Mouse (Mus musculus): ENCODE measurements around the gene Zfp945. TPM values are rescaled to one million over a fixed set of nuclear protein-coding genes. Genes with fewer than 3 reads are reported as not detected.
A peak's percentile ranks its signal among the peaks of the same experiment; 100 is the strongest.

The Zfp945 gene
- polyA plus RNA-seq, 1 experiment = 0.88 TPM

GRCm38 (mm10) chr17:22866421-22866844 is 501 bp downstream of the Zfp945 start:
- Histone ChIP-seq H3K4me3 (ENCODE audit: insufficient read depth, poor library complexity, severe bottlenecking) (peak overlapping the region; percentile 63), H3ac (ENCODE audit: control insufficient read depth, insufficient read length, low read depth) (peak overlapping the region; percentile 65), H3K79me3 (ENCODE audit: low read depth) (peaks cover 3% of the 10 kb centered on the region), H3K27me3 (ENCODE audit: control insufficient read depth, insufficient read depth, insufficient read length) (no peaks in the 10 kb centered on the region), H3K79me2 (ENCODE audit: control insufficient read depth, insufficient read depth) (peaks cover 8% of the 10 kb centered on the region), H3K36me3 (ENCODE audit: control insufficient read depth, insufficient read depth) (peaks cover 9% of the 10 kb centered on the region)
- TF ChIP-seq MYOG (IDR thresholded peaks at IDR 0.05; ENCODE audit: control insufficient read depth, extremely low read depth, insufficient read length) (no peak), CTCF (IDR thresholded peaks at IDR 0.05; ENCODE audit: control insufficient read depth, insufficient read depth, insufficient read length) (no peak), MYOD1 (IDR thresholded peaks at IDR 0.05; ENCODE audit: control insufficient read depth, insufficient read length, low read depth) (no peak), FOSL1 (IDR thresholded peaks at IDR 0.05; ENCODE audit: insufficient read depth, low read length, poor library complexity, severe bottlenecking) (no peak), USF1 (IDR thresholded peaks at IDR 0.05; ENCODE audit: low read depth) (no peak)

GRCm38 (mm10) chr17:22821166-22821565 is 45.8 kb downstream of the Zfp945 start:
- no peaks in the 10 kb centered on the region for H3K36me3 ChIP-seq (ENCODE audit: control insufficient read depth, insufficient read depth)
- TF ChIP-seq MYOG (IDR thresholded peaks at IDR 0.05; ENCODE audit: control insufficient read depth, extremely low read depth, insufficient read length) (no peak), CEBPB (IDR thresholded peaks at IDR 0.05; ENCODE audit: low read depth) (no peak), MYOD1 (IDR thresholded peaks at IDR 0.05; ENCODE audit: control insufficient read depth, insufficient read length, low read depth) (no peak), MAX (IDR thresholded peaks at IDR 0.05) (no peak), USF1 (IDR thresholded peaks at IDR 0.05; ENCODE audit: low read depth) (no peak), CTCF (IDR thresholded peaks at IDR 0.05; ENCODE audit: control insufficient read depth, insufficient read depth, insufficient read length) (no peak), FOSL1 (IDR thresholded peaks at IDR 0.05; ENCODE audit: insufficient read depth, low read length, poor library complexity, severe bottlenecking) (no peak)
- H3ac ChIP-seq (ENCODE audit: control insufficient read depth, insufficient read length, low read depth) = no peak overlapping the region
- no peaks in the 10 kb centered on the region for H3K27me3 ChIP-seq (ENCODE audit: control insufficient read depth, insufficient read depth, insufficient read length)
- no peak overlapping the region for H3K4me3 ChIP-seq (ENCODE audit: insufficient read depth, poor library complexity, severe bottlenecking)
- no peaks in the 10 kb centered on the region for H3K79me3 ChIP-seq (ENCODE audit: low read depth)
- H3K79me2 ChIP-seq (ENCODE audit: control insufficient read depth, insufficient read depth) = no peaks in the 10 kb centered on the region

GRCm38 (mm10) chr17:22818199-22818595 is 48.7 kb downstream of the Zfp945 start:
- Histone ChIP-seq H3ac (ENCODE audit: control insufficient read depth, insufficient read length, low read depth) (no peak overlapping the region), H3K27me3 (ENCODE audit: control insufficient read depth, insufficient read depth, insufficient read length) (no peaks in the 10 kb centered on the region)

GRCm38 (mm10) chr17:22817471-22818198 is 49.3 kb downstream of the Zfp945 start:
- Histone ChIP-seq H3K27me3 (ENCODE audit: control insufficient read depth, insufficient read depth, insufficient read length) (no peaks in the 10 kb centered on the region), H3K4me3 (ENCODE audit: insufficient read depth, poor library complexity, severe bottlenecking) (peak overlapping the region; percentile 32), H3K36me3 (ENCODE audit: control insufficient read depth, insufficient read depth) (no peaks in the 10 kb centered on the region), H3ac (ENCODE audit: control insufficient read depth, insufficient read length, low read depth) (peak overlapping the region; percentile 89), H3K79me2 (ENCODE audit: control insufficient read depth, insufficient read depth) (no peaks in the 10 kb centered on the region), H3K79me3 (ENCODE audit: low read depth) (no peaks in the 10 kb centered on the region)
- no peak for TF ChIP-seq USF1 (IDR thresholded peaks at IDR 0.05; ENCODE audit: low read depth)

More at GRCm38 (mm10) chr17:22818199-22818595, 48.7 kb downstream of the Zfp945 start:
- no peaks in the 10 kb centered on the region for H3K79me2 ChIP-seq (ENCODE audit: control insufficient read depth, insufficient read depth)
- no peak overlapping the region for H3K4me3 ChIP-seq (ENCODE audit: insufficient read depth, poor library complexity, severe bottlenecking)
- no peaks in the 10 kb centered on the region for H3K79me3 ChIP-seq (ENCODE audit: low read depth)
- TF ChIP-seq FOSL1 (IDR thresholded peaks at IDR 0.05; ENCODE audit: insufficient read depth, low read length, poor library complexity, severe bottlenecking) (no peak), MAX (IDR thresholded peaks at IDR 0.05) (no peak), MYOD1 (IDR thresholded peaks at IDR 0.05; ENCODE audit: control insufficient read depth, insufficient read length, low read depth) (no peak), CTCF (IDR thresholded peaks at IDR 0.05; ENCODE audit: control insufficient read depth, insufficient read depth, insufficient read length) (no peak), MYOG (IDR thresholded peaks at IDR 0.05; ENCODE audit: control insufficient read depth, extremely low read depth, insufficient read length) (no peak), USF1 (IDR thresholded peaks at IDR 0.05; ENCODE audit: low read depth) (no peak), CEBPB (IDR thresholded peaks at IDR 0.05; ENCODE audit: low read depth) (no peak)
- no peaks in the 10 kb centered on the region for H3K36me3 ChIP-seq (ENCODE audit: control insufficient read depth, insufficient read depth)

- Histone ChIP-seq H3K36me3 (ENCODE audit: control insufficient read depth, insufficient read depth) (no peaks in the 10 kb centered on the region), H3K79me3 (ENCODE audit: low read depth) (no peaks in the 10 kb centered on the region), H3K4me3 (ENCODE audit: insufficient read depth, poor library complexity, severe bottlenecking) (no peak overlapping the region), H3K79me2 (ENCODE audit: control insufficient read depth, insufficient read depth) (no peaks in the 10 kb centered on the region), H3K27me3 (ENCODE audit: control insufficient read depth, insufficient read depth, insufficient read length) (no peaks in the 10 kb centered on the region), H3ac (ENCODE audit: control insufficient read depth, insufficient read length, low read depth) (no peak overlapping the region)
- no peak for TF ChIP-seq MAX (IDR thresholded peaks at IDR 0.05)
- no peak for TF ChIP-seq FOSL1 (IDR thresholded peaks at IDR 0.05; ENCODE audit: insufficient read depth, low read length, poor library complexity, severe bottlenecking)
- no peak for TF ChIP-seq CEBPB (IDR thresholded peaks at IDR 0.05; ENCODE audit: low read depth)
- no peak for TF ChIP-seq MYOD1 (IDR thresholded peaks at IDR 0.05; ENCODE audit: control insufficient read depth, insufficient read length, low read depth)
- no peak for TF ChIP-seq USF1 (IDR thresholded peaks at IDR 0.05; ENCODE audit: low read depth)
Measured at GRCm38 (mm10) chr17:22799707-22800106, 67.2 kb downstream of the Zfp945 start.

Other genes with a start within 250 kb of the Zfp945 start
- gene Vmn2r113, start 75.8 kb upstream of the Zfp945 start, polyA plus RNA-seq (2012; fragmentation: generic; extraction: Trizol) = not detected
- not detected for gene Vmn2r-ps130, start 194.0 kb upstream of the Zfp945 start, polyA plus RNA-seq (2012; fragmentation: generic; extraction: Trizol)

All from C2C12 (cell line).